Mouse (Mus musculus): ENCODE data around the gene Aldh1a3. TPM values are rescaled to one million over a fixed set of nuclear protein-coding genes. Genes with fewer than 3 reads are reported as not detected.

Aldh1a3 gene
- polyA plus RNA-seq, 1 experiment from 2014 or later: 1.3 TPM

- H3K27me3 ChIP-seq (ENCODE audit: control insufficient read depth, insufficient read depth, low read length): no peaks in the 10 kb centered on the region
- ATAC-seq (ENCODE audit: insufficient number of reproducible peaks, insufficient read depth, low FRiP score, low read depth): no peak
- H3K4me1 ChIP-seq (ENCODE audit: control insufficient read depth in 2 of 2, insufficient read depth in 2 of 2, low read length in 2 of 2): peaks cover 12 to 15% of the 10 kb centered on the region in 2 experiments
- no peak overlapping the region for H3K4me3 ChIP-seq (ENCODE audit: control insufficient read depth in 1 of 2, insufficient read depth in 1 of 2, low read depth in 1 of 2, low read length in 2 of 2)
- H3K27ac ChIP-seq (replicated peaks in 1 of 2; ENCODE audit: control insufficient read depth in 1 of 2, insufficient read depth in 1 of 2, low read depth in 2 of 2, low read length in 2 of 2): no peak overlapping the region; a peak in 1 of 4 replicates
- H3K9ac ChIP-seq (ENCODE audit: low read length): no peak overlapping the region
- 63% methylated on average over 15 of the region's 15 CpGs for WGBS
- no peak overlapping the region for H3K4me2 ChIP-seq (ENCODE audit: low read length)
- no peaks in the 10 kb centered on the region for H3K36me3 ChIP-seq (ENCODE audit: control insufficient read depth, insufficient read depth, low read length)
- no peaks in the 10 kb centered on the region for H3K9me3 ChIP-seq (ENCODE audit: control insufficient read depth, low read length)
Observed at GRCm38 (mm10) chr7:66442501-66443369, 15.4 kb upstream of the Aldh1a3 start.

DNA sequence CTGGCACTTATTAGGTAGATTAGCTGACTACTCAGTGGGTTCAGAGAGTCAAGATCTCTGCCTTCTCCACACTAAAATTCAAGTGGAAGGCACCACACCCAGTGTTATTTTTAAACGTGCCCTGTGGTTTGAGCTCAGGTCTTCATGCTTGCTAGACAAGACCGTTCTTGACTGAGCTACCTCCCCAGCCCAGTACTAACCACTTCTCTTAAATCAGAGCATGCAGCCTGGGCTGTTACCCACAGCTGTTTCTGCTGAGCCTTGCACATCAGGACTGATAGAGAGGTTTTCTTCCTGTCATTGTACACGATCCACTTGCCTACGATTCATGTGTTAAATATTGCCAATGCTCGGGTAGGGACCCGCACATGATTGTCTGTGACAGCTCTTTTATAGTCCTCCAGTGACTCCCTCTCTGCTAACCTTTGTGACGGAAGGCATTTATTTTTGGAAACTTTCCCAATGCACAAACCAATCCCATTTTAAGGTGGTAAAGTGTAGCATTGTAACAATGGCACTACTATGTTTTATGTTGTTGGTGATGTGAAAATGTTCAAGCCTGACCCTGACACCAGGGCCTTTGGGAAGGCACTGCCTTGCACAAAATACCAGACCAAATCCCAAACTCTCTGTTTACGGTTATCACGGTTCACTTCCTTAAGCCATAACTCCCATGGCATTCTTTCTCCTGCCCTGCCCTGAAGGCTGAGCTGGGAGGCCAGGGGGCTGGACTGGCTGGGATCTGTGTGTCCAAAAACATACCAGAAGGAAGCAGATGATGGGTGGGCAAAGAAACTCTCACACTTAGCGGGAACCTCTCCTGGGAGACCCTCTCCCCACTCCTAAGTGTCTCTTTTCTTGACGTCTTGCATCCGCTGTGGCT is 11.7 kb upstream of the Aldh1a3 start:
- Histone ChIP-seq H3K36me3 (ENCODE audit: control insufficient read depth, insufficient read depth, low read length) (no peaks in the 10 kb centered on the region), H3K9me3 (ENCODE audit: control insufficient read depth, low read length) (no peaks in the 10 kb centered on the region), H3K9ac (ENCODE audit: low read length) (no peak overlapping the region), H3K4me1 (ENCODE audit: control insufficient read depth in 2 of 2, insufficient read depth in 2 of 2, low read length in 2 of 2) (peaks cover 8 to 11% of the 10 kb centered on the region in 2 experiments), H3K4me3 (ENCODE audit: control insufficient read depth in 1 of 2, insufficient read depth in 1 of 2, low read depth in 1 of 2, low read length in 2 of 2) (no peak overlapping the region), H3K27me3 (ENCODE audit: control insufficient read depth, insufficient read depth, low read length) (no peaks in the 10 kb centered on the region), H3K27ac (replicated peaks in 1 of 2; ENCODE audit: control insufficient read depth in 1 of 2, insufficient read depth in 1 of 2, low read depth in 2 of 2, low read length in 2 of 2) (no peak overlapping the region), H3K4me2 (ENCODE audit: low read length) (no peak overlapping the region)
- no peak for ATAC-seq (ENCODE audit: insufficient number of reproducible peaks, insufficient read depth, low FRiP score, low read depth)
- 33% methylated on average over 12 of the region's 12 CpGs for WGBS

GRCm38 (mm10) chr7:66434453-66434935 is 7.2 kb upstream of the Aldh1a3 start:
- 40% methylated on average over 10 of the region's 10 CpGs for WGBS
- Histone ChIP-seq H3K36me3 (ENCODE audit: control insufficient read depth, insufficient read depth, low read length) (no peaks in the 10 kb centered on the region), H3K27me3 (ENCODE audit: control insufficient read depth, insufficient read depth, low read length) (peaks cover under 1% of the 10 kb centered on the region), H3K27ac (replicated peaks in 1 of 2; ENCODE audit: control insufficient read depth in 1 of 2, insufficient read depth in 1 of 2, low read depth in 2 of 2, low read length in 2 of 2) (no peak overlapping the region), H3K4me3 (ENCODE audit: control insufficient read depth in 1 of 2, insufficient read depth in 1 of 2, low read depth in 1 of 2, low read length in 2 of 2) (no peak overlapping the region), H3K4me2 (ENCODE audit: low read length) (no peak overlapping the region), H3K9ac (ENCODE audit: low read length) (no peak overlapping the region), H3K9me3 (ENCODE audit: control insufficient read depth, low read length) (no peaks in the 10 kb centered on the region), H3K4me1 (ENCODE audit: control insufficient read depth in 2 of 2, insufficient read depth in 2 of 2, low read length in 2 of 2) (peaks cover 6 to 9% of the 10 kb centered on the region in 2 experiments)
- 0 out of 2 replicates have a peak, but pooled peaks have one; percentile 9 for ATAC-seq (ENCODE audit: insufficient number of reproducible peaks, insufficient read depth, low FRiP score, low read depth)

DNA sequence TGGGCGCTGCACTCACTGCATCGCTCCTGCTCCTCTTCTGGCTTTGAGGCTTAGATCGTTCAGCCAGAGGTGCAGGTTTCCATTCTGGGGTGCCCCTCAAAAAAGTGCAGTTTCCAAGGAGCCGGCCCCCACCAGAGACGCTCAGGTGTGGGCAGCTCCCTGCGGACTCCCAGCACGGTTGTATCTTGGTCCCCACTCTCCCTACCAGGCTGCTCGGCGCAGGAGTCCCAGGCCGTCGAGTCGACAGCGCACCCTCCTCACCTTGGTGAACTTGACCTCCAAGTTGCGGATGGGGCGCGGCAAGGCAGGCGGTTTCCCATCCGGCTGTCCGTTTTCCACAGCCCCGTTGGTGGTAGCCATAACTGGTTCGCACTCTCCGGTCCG is 272 bp downstream of the Aldh1a3 start:
- Histone ChIP-seq H3K4me1 (ENCODE audit: control insufficient read depth in 2 of 2, insufficient read depth in 2 of 2, low read length in 2 of 2) (peaks cover 0 to 15% of the 10 kb centered on the region in 2 experiments; a peak in 2 of 4 replicates), H3K4me2 (ENCODE audit: low read length) (peak overlapping the region; percentile 97), H3K4me3 (ENCODE audit: control insufficient read depth in 1 of 2, insufficient read depth in 1 of 2, low read depth in 1 of 2, low read length in 2 of 2) (peak overlapping the region; percentile 46 to 60), H3K27ac (replicated peaks in 1 of 2; ENCODE audit: control insufficient read depth in 1 of 2, insufficient read depth in 1 of 2, low read depth in 2 of 2, low read length in 2 of 2) (no peak overlapping the region), H3K36me3 (ENCODE audit: control insufficient read depth, insufficient read depth, low read length) (no peaks in the 10 kb centered on the region), H3K9me3 (ENCODE audit: control insufficient read depth, low read length) (no peaks in the 10 kb centered on the region), H3K9ac (ENCODE audit: low read length) (peak overlapping the region; percentile 57; the same call in 1 of the 2 replicates), H3K27me3 (ENCODE audit: control insufficient read depth, insufficient read depth, low read length) (peaks cover 54% of the 10 kb centered on the region)
- no peak for ATAC-seq (ENCODE audit: insufficient number of reproducible peaks, insufficient read depth, low FRiP score, low read depth)
- 1% methylated on average over 23 of the region's 23 CpGs for WGBS

DNA sequence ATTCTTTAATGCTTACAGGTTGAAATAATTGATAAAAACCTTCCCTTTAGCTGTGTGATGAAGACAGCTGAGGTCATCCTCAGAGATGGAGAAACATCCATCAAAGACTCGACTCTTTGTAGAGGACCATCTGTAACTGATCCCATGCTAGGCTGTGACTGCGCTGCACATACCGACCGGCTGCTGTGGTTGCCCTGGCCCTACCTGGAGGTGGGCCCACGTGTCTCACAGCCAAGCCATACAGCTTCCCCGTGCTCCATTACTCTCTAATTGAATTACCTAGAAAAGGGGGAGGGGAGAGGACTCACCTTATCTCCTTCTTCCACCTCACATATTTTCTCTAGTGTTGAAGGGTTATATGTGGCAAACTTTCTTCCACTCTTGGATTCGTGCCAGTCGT is 5.4 kb downstream of the Aldh1a3 start:
- H3K27me3 ChIP-seq (ENCODE audit: control insufficient read depth, insufficient read depth, low read length): peaks cover 28% of the 10 kb centered on the region
- H3K9me3 ChIP-seq (ENCODE audit: control insufficient read depth, low read length): no peaks in the 10 kb centered on the region
- no peak for ATAC-seq (ENCODE audit: insufficient number of reproducible peaks, insufficient read depth, low FRiP score, low read depth)
- H3K4me1 ChIP-seq (ENCODE audit: control insufficient read depth in 2 of 2, insufficient read depth in 2 of 2, low read length in 2 of 2): peaks cover 0 to 2% of the 10 kb centered on the region in 2 experiments; a peak in 1 of 4 replicates
- no peak overlapping the region for H3K4me3 ChIP-seq (ENCODE audit: control insufficient read depth in 1 of 2, insufficient read depth in 1 of 2, low read depth in 1 of 2, low read length in 2 of 2)
- 68% methylated on average over 8 of the region's 8 CpGs for WGBS
- no peak overlapping the region for H3K4me2 ChIP-seq (ENCODE audit: low read length)
- no peak overlapping the region for H3K27ac ChIP-seq (replicated peaks in 1 of 2; ENCODE audit: control insufficient read depth in 1 of 2, insufficient read depth in 1 of 2, low read depth in 2 of 2, low read length in 2 of 2)
- H3K36me3 ChIP-seq (ENCODE audit: control insufficient read depth, insufficient read depth, low read length): no peaks in the 10 kb centered on the region
- H3K9ac ChIP-seq (ENCODE audit: low read length): no peak overlapping the region

GRCm38 (mm10) chr7:66418981-66419380 is 8.3 kb downstream of the Aldh1a3 start:
- H3K4me1 ChIP-seq (ENCODE audit: control insufficient read depth in 2 of 2, insufficient read depth in 2 of 2, low read length in 2 of 2): no peaks in the 10 kb centered on the region
- H3K9me3 ChIP-seq (ENCODE audit: control insufficient read depth, low read length): no peaks in the 10 kb centered on the region
- no peak overlapping the region for H3K4me2 ChIP-seq (ENCODE audit: low read length)
- no peak for ATAC-seq (ENCODE audit: insufficient number of reproducible peaks, insufficient read depth, low FRiP score, low read depth)
- H3K27ac ChIP-seq (replicated peaks in 1 of 2; ENCODE audit: control insufficient read depth in 1 of 2, insufficient read depth in 1 of 2, low read depth in 2 of 2, low read length in 2 of 2): no peak overlapping the region
- peaks cover 4% of the 10 kb centered on the region; the same call in 1 of the 2 replicates for H3K27me3 ChIP-seq (ENCODE audit: control insufficient read depth, insufficient read depth, low read length)
- 46% methylated on average over 12 of the region's 12 CpGs for WGBS
- H3K9ac ChIP-seq (ENCODE audit: low read length): no peak overlapping the region
- H3K4me3 ChIP-seq (ENCODE audit: control insufficient read depth in 1 of 2, insufficient read depth in 1 of 2, low read depth in 1 of 2, low read length in 2 of 2): no peak overlapping the region
- no peaks in the 10 kb centered on the region for H3K36me3 ChIP-seq (ENCODE audit: control insufficient read depth, insufficient read depth, low read length)

- Histone ChIP-seq H3K36me3 (ENCODE audit: control insufficient read depth, insufficient read depth, low read length) (no peaks in the 10 kb centered on the region), H3K4me2 (ENCODE audit: low read length) (no peak overlapping the region), H3K9me3 (ENCODE audit: control insufficient read depth, low read length) (no peaks in the 10 kb centered on the region), H3K9ac (ENCODE audit: low read length) (no peak overlapping the region), H3K4me1 (ENCODE audit: control insufficient read depth in 2 of 2, insufficient read depth in 2 of 2, low read length in 2 of 2) (peaks cover 6 to 7% of the 10 kb centered on the region in 2 experiments), H3K4me3 (ENCODE audit: control insufficient read depth in 1 of 2, insufficient read depth in 1 of 2, low read depth in 1 of 2, low read length in 2 of 2) (no peak overlapping the region), H3K27ac (replicated peaks in 1 of 2; ENCODE audit: control insufficient read depth in 1 of 2, insufficient read depth in 1 of 2, low read depth in 2 of 2, low read length in 2 of 2) (no peak overlapping the region), H3K27me3 (ENCODE audit: control insufficient read depth, insufficient read depth, low read length) (no peaks in the 10 kb centered on the region)
- ATAC-seq (ENCODE audit: insufficient number of reproducible peaks, insufficient read depth, low FRiP score, low read depth): no peak
- 72% methylated on average over 4 of the region's 4 CpGs for WGBS
Observed at GRCm38 (mm10) chr7:66416829-66417228, 10.5 kb downstream of the Aldh1a3 start.
